Mouse (Mus musculus) lung, postnatal 0 days (tissue): ENCODE data around the gene Mcl1.

Experiments
- CTCF ChIP-seq: IDR thresholded peaks from 2 replicates; pipeline ENCODE4 v1.5.1; 2016; ENCODE audit warnings: antibody characterized with exemption, mild to moderate bottlenecking
- EP300 ChIP-seq: IDR thresholded peaks from 2 replicates; pipeline ENCODE4 v1.6.1; 2016; ENCODE audit warnings: antibody characterized with exemption, mild to moderate bottlenecking, control low read depth

DNA sequence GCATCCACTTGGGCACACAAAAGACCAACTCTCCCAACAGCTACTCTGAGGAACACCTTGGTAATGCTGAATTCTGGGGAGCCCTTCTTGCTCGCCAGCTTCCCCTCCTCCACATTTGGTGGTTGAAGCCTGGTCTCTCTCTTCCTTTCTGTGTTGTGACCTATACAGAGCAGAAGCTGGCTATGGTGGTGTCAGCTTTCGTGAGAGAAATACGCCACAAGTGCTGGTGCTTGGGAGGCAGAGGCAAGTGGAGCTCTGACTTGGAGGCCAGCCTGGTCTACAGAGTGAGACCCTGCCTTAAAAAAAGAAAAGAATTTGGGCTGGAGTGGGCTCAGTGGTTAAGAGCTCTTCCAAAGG lies 10.7 kb downstream of the Mcl1 start:
- TF ChIP-seq CTCF = no peak
- no peak for TF ChIP-seq EP300
